Mouse (Mus musculus) heart, embryonic 13.5 days (tissue): ENCODE data around the gene Usp36. TPM values are rescaled to one million over a fixed set of nuclear protein-coding genes. Genes with fewer than 3 reads are reported as not detected.

Experiments
- ATAC-seq: fragments of 200-750 bp; cut with Nextera tagmentation; 2 replicates; pipeline ENCODE4 v1.8.0; 2017; ENCODE audit warnings: moderate TSS enrichment; ENCODE audit not compliant: insufficient number of reproducible peaks, low FRiP score, low TSS enrichment; ENCODE audit errors: extremely low read depth
- H3K27ac ChIP-seq: fragments of 300-500 bp; sonication (generic); replicated peaks from 2 replicates; pipeline ENCODE4 v1.5.1; 2015; ENCODE audit warnings: moderate library complexity, mild to moderate bottlenecking, inconsistent platforms
- H3K27me3 ChIP-seq: fragments of 300-500 bp; sonication (generic); replicated peaks from 2 replicates; pipeline ENCODE4 v1.6.1; 2015; ENCODE audit warnings: mild to moderate bottlenecking, inconsistent platforms
- H3K36me3 ChIP-seq: fragments of 300-500 bp; sonication (generic); 2 replicates; pipeline ENCODE4 v1.6.1; 2015; ENCODE audit warnings: mild to moderate bottlenecking, inconsistent platforms
- H3K4me1 ChIP-seq: fragments of 300-500 bp; sonication (generic); 2 replicates; pipeline ENCODE4 v1.6.1; 2015; ENCODE audit warnings: inconsistent platforms
- H3K4me2 ChIP-seq: fragments of 300-500 bp; sonication (generic); 2 replicates; pipeline ENCODE4 v1.6.1; 2015; ENCODE audit warnings: inconsistent platforms, mild to moderate bottlenecking, moderate library complexity
- H3K4me3 ChIP-seq: fragments of 300-500 bp; sonication (generic); 2 replicates; pipeline ENCODE4 v1.5.1; 2015; ENCODE audit warnings: moderate library complexity, mild to moderate bottlenecking, inconsistent platforms
- H3K9ac ChIP-seq: fragments of 300-500 bp; sonication (generic); 2 replicates; pipeline ENCODE4 v1.6.1; 2015; ENCODE audit warnings: inconsistent platforms, mild to moderate bottlenecking, moderate library complexity
- H3K9me3 ChIP-seq: fragments of 300-500 bp; sonication (generic); 2 replicates; pipeline ENCODE4 v1.6.1; 2016; ENCODE audit warnings: inconsistent platforms
- WGBS: fragments of 180-500 bp; shearing (Covaris S2); methylation state at CpG from one replicate; pipeline ENCODE4 v1.1.7; 2015; ENCODE audit warnings: mixed read lengths; 5-methylcytosine and 5-hydroxymethylcytosine counted together
- polyA plus RNA-seq: library from polyadenylated mRNA; unstranded; fragments of >200 nt; fragmentation: Nextera tagmentation; extraction: Ambion mirVana; gene quantifications from 2 replicates; pipeline ENCODE4 v1.2.1, GENCODE M21; 2015

Usp36 gene
- polyA plus RNA-seq, 1 experiment from 2014 or later: 12.8 TPM

DNA sequence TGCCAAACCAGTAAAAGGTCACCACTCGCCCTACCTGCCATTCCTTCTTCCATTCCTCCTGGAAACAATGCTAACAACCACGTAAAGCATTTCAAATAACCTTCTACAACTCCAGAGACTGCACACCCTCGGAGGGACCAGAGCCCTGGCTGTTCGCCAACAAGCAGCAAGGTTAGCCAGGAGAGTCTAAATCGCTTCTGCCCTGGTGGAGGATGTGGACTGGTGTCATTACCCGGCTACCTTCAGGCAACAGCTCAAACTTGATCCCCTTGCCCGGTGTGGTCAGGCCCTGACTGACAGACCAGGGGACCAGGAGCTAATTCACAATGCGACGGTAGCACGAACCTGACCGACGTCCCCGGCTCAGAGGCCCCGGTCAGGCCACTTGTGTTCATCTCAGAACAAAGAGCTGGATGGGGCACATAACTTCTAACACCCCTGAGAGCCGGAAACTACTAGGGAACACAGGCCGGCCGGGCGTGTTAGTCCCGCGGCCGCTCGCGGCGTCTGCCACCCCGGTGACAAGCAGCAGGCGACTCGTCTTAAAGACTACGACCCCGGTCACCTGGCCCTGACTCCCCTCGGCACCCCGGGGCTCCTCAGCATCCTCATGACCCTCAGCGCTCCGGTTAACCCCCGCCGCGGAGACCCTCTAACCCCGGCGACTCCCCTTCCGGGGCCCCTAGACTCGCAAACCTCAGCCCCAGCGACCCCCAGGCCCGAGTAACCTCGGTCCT, 42.5 kb downstream of the Usp36 start:
- Histone ChIP-seq H3K4me2 (peak overlapping the region; percentile 90), H3K4me1 (peaks cover 41% of the 10 kb centered on the region), H3K4me3 (peak overlapping the region; percentile 94), H3K36me3 (no peaks in the 10 kb centered on the region), H3K9me3 (no peaks in the 10 kb centered on the region), H3K9ac (peak overlapping the region; percentile 98), H3K27me3 (no peaks in the 10 kb centered on the region), H3K27ac (peak overlapping the region; percentile 81)
- WGBS: 2% methylated on average over 43 of the region's 43 CpGs
- no peak for ATAC-seq

DNA sequence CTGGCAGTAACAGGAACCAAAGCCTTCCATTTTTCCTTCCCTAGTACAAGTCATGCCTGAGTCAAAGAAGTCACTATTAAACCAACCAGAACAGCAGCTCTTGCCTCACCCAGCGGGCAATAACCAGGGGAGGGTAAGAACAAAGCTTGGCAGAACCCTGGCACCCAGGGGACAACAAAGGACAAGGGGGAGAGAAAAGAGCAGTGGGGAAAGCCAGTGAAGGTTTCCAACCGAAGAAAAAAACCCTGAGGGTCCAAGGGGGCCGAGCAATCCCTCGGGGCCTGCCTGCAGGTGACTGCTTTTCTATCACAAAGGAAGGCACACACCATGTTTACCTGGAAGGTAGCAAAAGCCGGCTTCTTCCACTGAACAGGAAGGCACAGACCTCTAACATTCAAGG, 43.3 kb downstream of the Usp36 start:
- 66% methylated on average over 5 of the region's 5 CpGs for WGBS
- no peaks in the 10 kb centered on the region for H3K27me3 ChIP-seq
- peak overlapping the region; percentile 81 for H3K27ac ChIP-seq
- peak overlapping the region; percentile 98 for H3K9ac ChIP-seq
- peaks cover 47% of the 10 kb centered on the region for H3K4me1 ChIP-seq
- peak overlapping the region; percentile 94 for H3K4me3 ChIP-seq
- peak overlapping the region; percentile 90 for H3K4me2 ChIP-seq
- no peak for ATAC-seq
- no peaks in the 10 kb centered on the region for H3K36me3 ChIP-seq
- no peaks in the 10 kb centered on the region for H3K9me3 ChIP-seq

DNA sequence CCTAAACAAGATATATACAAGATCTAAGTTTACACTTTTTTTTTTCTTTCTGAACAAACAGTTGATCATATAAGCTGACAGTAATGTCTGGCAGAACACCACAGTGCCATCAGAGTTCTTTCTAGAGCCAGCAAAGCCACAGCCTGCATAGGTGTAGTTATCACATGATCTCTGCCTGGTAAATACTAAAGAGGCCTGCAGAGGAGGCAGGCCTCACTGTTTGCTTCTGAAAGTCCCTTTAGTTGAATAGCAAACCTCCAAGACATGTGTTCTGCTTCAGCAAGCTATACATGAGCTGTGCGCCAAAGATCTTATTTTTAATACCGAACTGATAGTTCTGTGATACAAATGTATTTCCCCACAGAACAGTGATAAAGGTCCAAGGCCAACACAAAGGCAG, 44.9 kb downstream of the Usp36 start:
- 0 out of 2 replicates have a peak overlapping the region, but pooled peaks have one; percentile 3 for H3K9ac ChIP-seq
- H3K4me3 ChIP-seq: no peak overlapping the region
- no peak for ATAC-seq
- H3K36me3 ChIP-seq: no peaks in the 10 kb centered on the region
- H3K27me3 ChIP-seq: no peaks in the 10 kb centered on the region
- no peaks in the 10 kb centered on the region for H3K9me3 ChIP-seq
- H3K27ac ChIP-seq: no peak overlapping the region
- 93% methylated on average over 2 of the region's 2 CpGs for WGBS
- no peak overlapping the region for H3K4me2 ChIP-seq
- H3K4me1 ChIP-seq: peaks cover 63% of the 10 kb centered on the region

DNA sequence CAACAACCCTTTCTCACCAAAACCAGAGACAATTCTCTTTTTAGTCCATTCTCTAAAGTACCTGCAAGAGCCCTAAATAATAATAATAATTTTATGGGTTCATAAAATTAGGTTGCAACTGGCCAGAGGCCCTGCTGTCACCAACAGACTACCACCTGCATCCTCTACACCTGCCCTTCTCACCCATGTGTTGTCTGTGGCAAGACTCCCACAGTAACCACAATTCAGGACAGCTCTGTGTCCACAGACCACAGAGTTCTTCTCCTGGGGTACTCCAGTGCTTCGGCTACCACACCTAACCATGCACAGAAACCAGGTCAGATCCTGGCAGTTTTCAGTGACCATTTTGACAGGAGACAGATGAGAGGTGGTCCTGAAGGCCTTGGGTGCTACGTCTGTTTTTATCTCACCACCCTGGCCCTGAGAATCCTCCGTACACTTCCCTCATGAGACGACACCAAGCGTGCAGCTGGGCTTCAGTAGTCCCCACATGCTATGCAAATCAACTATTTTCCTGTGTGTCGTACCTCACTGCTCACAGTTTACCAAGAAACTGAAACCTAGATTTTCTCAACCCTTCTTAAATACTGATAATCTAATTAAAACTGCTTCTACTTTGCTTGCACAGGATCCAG, 46.3 kb downstream of the Usp36 start:
- no peak for ATAC-seq
- no peaks in the 10 kb centered on the region for H3K9me3 ChIP-seq
- no peak overlapping the region for H3K4me2 ChIP-seq
- WGBS: 74% methylated on average over 6 of the region's 6 CpGs
- H3K9ac ChIP-seq: no peak overlapping the region
- no peak overlapping the region for H3K27ac ChIP-seq
- H3K27me3 ChIP-seq: no peaks in the 10 kb centered on the region
- peaks cover 66% of the 10 kb centered on the region for H3K4me1 ChIP-seq
- H3K4me3 ChIP-seq: no peak overlapping the region
- H3K36me3 ChIP-seq: no peaks in the 10 kb centered on the region

DNA sequence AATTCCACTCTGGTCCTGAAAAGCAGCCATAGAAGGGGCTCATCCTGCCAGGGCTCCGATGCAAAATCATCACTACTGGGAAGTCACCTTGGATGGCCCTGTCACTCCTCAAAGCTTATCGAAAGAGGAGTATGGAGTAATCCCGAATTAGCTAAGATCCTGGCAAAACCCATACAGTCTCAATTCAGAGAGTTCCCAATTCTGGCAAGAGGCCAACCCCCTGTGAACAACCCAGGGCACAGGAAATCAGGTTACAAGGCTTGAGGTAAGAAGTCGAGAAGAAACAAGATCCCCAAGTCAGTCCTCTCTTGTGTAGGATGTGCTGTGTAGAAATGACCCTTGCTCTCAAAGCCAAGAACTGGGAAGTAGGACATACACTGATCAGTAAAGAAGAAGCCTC, 47.5 kb downstream of the Usp36 start:
- Histone ChIP-seq H3K4me2 (no peak overlapping the region), H3K27me3 (no peaks in the 10 kb centered on the region), H3K9me3 (no peaks in the 10 kb centered on the region), H3K36me3 (no peaks in the 10 kb centered on the region), H3K9ac (no peak overlapping the region), H3K27ac (no peak overlapping the region), H3K4me1 (peaks cover 79% of the 10 kb centered on the region), H3K4me3 (no peak overlapping the region)
- ATAC-seq: no peak
- WGBS: 62% methylated on average over 4 of the region's 4 CpGs

DNA sequence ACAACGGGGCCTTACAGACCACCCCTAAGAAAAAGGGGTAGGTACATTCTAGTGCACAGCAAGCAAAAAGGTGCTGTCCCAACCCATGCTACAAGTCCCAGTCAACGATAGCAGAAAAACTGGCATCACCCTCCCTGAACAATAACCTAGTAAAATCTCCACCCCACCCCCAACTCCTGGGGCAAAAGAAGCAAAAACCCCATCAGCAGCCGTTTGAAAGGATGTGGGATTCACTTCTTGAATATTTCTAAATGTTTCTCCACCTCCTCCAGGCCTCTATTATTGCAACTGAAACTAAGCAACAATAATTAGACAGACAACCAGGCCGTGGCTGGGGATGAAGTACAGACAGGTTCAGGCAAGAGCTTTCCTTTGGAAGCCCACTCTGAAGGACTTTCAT, 49.7 kb downstream of the Usp36 start:
- Histone ChIP-seq H3K27me3 (no peaks in the 10 kb centered on the region), H3K4me2 (no peak overlapping the region), H3K9me3 (no peaks in the 10 kb centered on the region), H3K36me3 (no peaks in the 10 kb centered on the region), H3K4me1 (peaks cover 71% of the 10 kb centered on the region), H3K27ac (peak overlapping the region; percentile 53), H3K9ac (no peak overlapping the region), H3K4me3 (no peak overlapping the region)
- 69% methylated on average over 4 of the region's 4 CpGs for WGBS
- ATAC-seq: no peak

DNA sequence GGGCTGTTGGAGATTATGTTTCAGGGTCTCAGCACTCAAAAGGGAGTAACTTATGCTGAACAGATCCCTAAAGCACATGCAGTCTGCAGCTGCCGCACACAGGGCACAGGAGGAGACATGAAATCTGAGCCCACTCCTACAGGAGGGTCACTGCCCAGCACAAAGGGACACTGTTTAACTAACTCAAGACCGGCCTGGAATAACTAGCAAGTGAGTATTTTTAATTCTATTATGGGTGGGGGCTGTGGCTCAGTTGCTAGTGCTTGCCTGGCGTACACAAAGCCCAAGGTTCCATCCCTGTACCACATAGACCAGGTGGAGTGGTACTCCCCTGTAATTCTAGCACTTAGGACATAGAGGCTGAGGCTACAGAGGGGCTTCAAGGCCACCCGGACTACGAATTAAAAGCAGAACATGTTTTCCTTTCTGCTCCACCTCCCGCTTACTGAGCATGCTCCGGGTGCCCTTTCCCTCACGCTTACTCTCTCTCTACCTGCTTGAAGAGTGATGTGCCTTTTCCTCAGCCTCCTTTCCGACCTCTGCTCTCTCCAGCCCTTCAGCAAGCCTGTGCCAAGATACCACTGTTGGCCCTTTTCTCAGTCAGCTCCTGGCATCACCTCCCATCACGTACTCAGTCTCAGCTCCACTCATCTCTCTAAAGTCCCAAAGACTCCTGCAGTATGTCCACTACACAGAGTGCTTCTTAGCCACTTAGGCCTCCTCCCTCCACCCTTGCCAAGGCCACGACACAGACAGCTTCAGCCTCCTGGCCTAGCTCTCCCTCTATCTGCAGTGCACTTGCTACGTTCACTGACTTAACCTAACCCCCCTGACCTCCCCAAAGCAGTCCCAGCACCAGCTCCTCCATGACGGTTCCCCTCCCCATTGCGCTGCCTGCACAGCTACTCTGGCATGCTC, 50.5 kb downstream of the Usp36 start:
- H3K4me2 ChIP-seq: no peak overlapping the region
- H3K9ac ChIP-seq: peak overlapping the region; percentile 20
- no peaks in the 10 kb centered on the region for H3K9me3 ChIP-seq
- peak overlapping the region; percentile 53 for H3K27ac ChIP-seq
- peaks cover 75% of the 10 kb centered on the region for H3K4me1 ChIP-seq
- no peaks in the 10 kb centered on the region for H3K36me3 ChIP-seq
- H3K4me3 ChIP-seq: no peak overlapping the region
- WGBS: 54% methylated on average over 14 of the region's 14 CpGs
- H3K27me3 ChIP-seq: no peaks in the 10 kb centered on the region
- ATAC-seq: no peak

DNA sequence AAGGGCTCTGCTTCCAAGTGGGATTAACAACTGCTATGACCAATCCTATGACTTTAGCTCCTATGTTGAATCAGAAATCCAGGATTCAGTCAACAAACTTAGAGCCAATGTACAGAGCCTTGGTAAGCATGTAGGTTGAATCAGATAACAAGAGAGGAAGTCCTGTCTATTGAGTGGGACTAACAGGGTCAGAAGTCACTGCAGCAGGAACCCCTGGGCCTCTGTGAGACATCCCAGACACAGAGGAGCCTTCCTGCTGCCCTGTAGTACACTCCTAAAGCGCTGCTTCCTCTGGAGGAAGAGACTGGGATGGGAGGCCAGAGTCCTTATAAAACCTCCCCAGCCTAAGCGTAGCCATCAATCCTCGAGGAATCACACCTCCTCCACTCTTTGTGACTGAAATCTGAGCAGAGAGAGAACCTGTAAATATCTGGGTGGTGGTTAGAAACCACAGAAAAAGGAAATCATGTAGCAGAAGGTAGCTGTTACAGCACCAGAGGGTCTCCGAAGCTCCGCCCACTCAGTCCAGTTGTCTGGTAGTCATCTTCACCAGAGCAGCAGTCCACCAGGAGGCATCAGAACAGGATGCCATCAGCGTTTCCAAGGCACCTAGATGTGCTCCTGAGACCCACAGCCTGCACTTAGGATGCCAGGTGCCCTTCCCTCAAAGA, 53.4 kb downstream of the Usp36 start:
- H3K4me3 ChIP-seq: no peak overlapping the region
- 0 out of 2 replicates have a peak overlapping the region, but pooled peaks have one; percentile 4 for H3K9ac ChIP-seq
- H3K27me3 ChIP-seq: no peaks in the 10 kb centered on the region
- no peaks in the 10 kb centered on the region for H3K9me3 ChIP-seq
- H3K36me3 ChIP-seq: no peaks in the 10 kb centered on the region
- WGBS: 49% methylated on average over 6 of the region's 6 CpGs
- H3K4me2 ChIP-seq: 0 out of 2 replicates have a peak overlapping the region, but pooled peaks have one; percentile 5
- H3K27ac ChIP-seq: peak overlapping the region; percentile 76
- peaks cover 74% of the 10 kb centered on the region for H3K4me1 ChIP-seq
- ATAC-seq: peak; percentile 23; the same call in 1 of the 2 replicates

DNA sequence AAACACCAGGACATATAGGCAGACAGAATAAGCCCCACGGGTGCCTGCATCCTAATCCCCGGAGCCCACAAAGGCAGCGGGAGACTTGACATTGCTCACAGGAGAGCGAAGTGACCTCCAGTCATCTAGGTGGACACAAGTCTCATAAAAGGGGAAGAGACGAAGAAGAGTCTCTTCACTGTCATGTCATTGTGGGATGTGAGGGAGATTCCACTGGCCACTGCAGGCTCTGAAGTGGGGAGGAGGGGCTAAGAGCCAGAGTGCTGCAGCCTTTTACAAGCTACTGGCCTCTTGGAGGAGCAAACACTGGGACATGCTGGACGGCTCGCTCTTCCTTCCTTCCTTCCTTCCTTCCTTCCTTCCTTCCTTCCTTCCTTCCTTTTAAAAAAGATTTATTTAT, 55.1 kb downstream of the Usp36 start:
- no peaks in the 10 kb centered on the region for H3K36me3 ChIP-seq
- no peaks in the 10 kb centered on the region for H3K9me3 ChIP-seq
- peak overlapping the region; percentile 17; the same call in 1 of the 2 replicates for H3K4me2 ChIP-seq
- no peak for ATAC-seq
- no peak overlapping the region for H3K9ac ChIP-seq
- no peaks in the 10 kb centered on the region for H3K27me3 ChIP-seq
- H3K4me3 ChIP-seq: no peak overlapping the region
- H3K27ac ChIP-seq: peak overlapping the region; percentile 45
- 69% methylated on average over 7 of the region's 7 CpGs for WGBS
- peaks cover 68% of the 10 kb centered on the region for H3K4me1 ChIP-seq

DNA sequence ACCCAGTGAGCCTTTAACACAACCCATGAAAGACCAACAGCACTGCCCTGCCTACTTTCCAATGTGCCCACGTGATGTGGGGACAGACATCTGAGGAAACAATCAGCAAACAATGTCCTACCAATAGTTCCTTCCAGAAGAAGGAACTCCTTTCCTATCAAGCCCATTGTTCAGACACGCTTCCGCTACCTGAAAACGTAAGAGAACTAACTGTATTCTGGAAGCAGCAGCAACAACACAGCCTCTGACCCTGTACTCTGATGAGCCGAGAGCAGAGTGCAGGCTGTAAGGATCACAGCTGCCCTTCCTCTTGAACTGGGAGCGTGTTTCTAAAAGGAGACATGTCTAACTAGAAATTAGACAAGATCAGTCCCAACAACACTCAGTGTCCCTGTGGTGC, 55.5 kb downstream of the Usp36 start:
- H3K36me3 ChIP-seq: no peaks in the 10 kb centered on the region
- H3K27me3 ChIP-seq: no peaks in the 10 kb centered on the region
- no peak overlapping the region for H3K9ac ChIP-seq
- WGBS: 60% methylated on average over 6 of the region's 6 CpGs
- peak overlapping the region; percentile 45 for H3K27ac ChIP-seq
- H3K4me2 ChIP-seq: peak overlapping the region; percentile 17; the same call in 1 of the 2 replicates
- no peaks in the 10 kb centered on the region for H3K9me3 ChIP-seq
- no peak for ATAC-seq
- no peak overlapping the region for H3K4me3 ChIP-seq
- H3K4me1 ChIP-seq: peaks cover 63% of the 10 kb centered on the region

DNA sequence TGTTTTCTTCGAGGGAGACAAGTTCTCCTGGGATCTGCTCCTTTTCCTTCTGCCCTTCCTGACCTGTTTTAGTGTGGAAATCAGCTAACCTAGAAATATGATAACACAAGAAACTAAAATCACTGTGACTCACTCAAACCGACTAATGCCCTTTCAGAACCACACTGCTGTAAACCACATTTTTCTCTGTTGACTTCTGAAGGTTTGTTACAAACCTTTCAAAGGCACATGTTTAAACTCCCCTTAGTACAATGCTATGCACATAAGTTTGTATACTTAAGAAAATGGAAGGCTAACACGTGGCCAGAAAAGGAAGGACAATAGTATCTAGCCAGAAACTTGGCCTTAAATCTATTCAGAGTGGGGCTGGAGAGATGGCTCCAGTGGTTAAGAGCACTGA, 56.1 kb downstream of the Usp36 start:
- no peak overlapping the region for H3K9ac ChIP-seq
- H3K9me3 ChIP-seq: no peaks in the 10 kb centered on the region
- H3K4me1 ChIP-seq: peaks cover 58% of the 10 kb centered on the region
- H3K27me3 ChIP-seq: no peaks in the 10 kb centered on the region
- no peak overlapping the region for H3K4me2 ChIP-seq
- no peaks in the 10 kb centered on the region for H3K36me3 ChIP-seq
- no peak overlapping the region for H3K27ac ChIP-seq
- 57% methylated on average over 3 of the region's 3 CpGs for WGBS
- ATAC-seq: no peak
- H3K4me3 ChIP-seq: no peak overlapping the region
